Mouse (Mus musculus) heart, embryonic 11.5 days (tissue): Measurements from ENCODE around the gene R3hcc1l. TPM values are rescaled to one million over a fixed set of nuclear protein-coding genes. Genes with fewer than 3 reads are reported as not detected.

Experiments
- ATAC-seq: fragments of 200-750 bp; cut with Nextera tagmentation; replicated peaks from 2 replicates; pipeline ENCODE4 v1.8.0; 2017; ENCODE audit warnings: moderate library complexity; ENCODE audit not compliant: insufficient number of reproducible peaks, low FRiP score, low TSS enrichment
- H3K27ac ChIP-seq: fragments of 300-500 bp; sonication (generic); 2 replicates; pipeline ENCODE4 v1.5.1; 2014; ENCODE audit warnings: mild to moderate bottlenecking, low read depth, low read length
- H3K27me3 ChIP-seq: fragments of 300-500 bp; sonication (generic); 2 replicates; pipeline ENCODE4 v1.6.1; 2014; ENCODE audit warnings: mild to moderate bottlenecking, low read length, mixed read lengths; ENCODE audit not compliant: control insufficient read depth, insufficient read depth
- H3K36me3 ChIP-seq: fragments of 300-500 bp; sonication (generic); 2 replicates; pipeline ENCODE4 v1.6.1; 2014; ENCODE audit warnings: mild to moderate bottlenecking, low read length, moderate library complexity, mixed read lengths; ENCODE audit not compliant: control insufficient read depth, insufficient read depth
- H3K4me1 ChIP-seq: fragments of 300-500 bp; sonication (generic); 2 replicates; pipeline ENCODE4 v1.6.1; 2014; ENCODE audit warnings: low read length; ENCODE audit not compliant: control insufficient read depth, insufficient read depth
- H3K4me2 ChIP-seq: fragments of 300-500 bp; sonication (generic); 2 replicates; pipeline ENCODE4 v1.6.1; 2014; ENCODE audit warnings: mild to moderate bottlenecking, moderate library complexity
- H3K4me3 ChIP-seq: fragments of 300-500 bp; sonication (generic); 2 replicates; pipeline ENCODE4 v1.5.1; 2014; ENCODE audit warnings: low read depth, low read length
- H3K9ac ChIP-seq: fragments of 300-500 bp; sonication (generic); 2 replicates; pipeline ENCODE4 v1.6.1; 2014; ENCODE audit warnings: mild to moderate bottlenecking, low read depth, low read length, moderate library complexity
- H3K9me3 ChIP-seq: fragments of 300-500 bp; sonication (generic); replicated peaks from 2 replicates; pipeline ENCODE4 v1.6.1; 2016; ENCODE audit warnings: low read length; ENCODE audit not compliant: control insufficient read depth
- WGBS: fragments of 180-500 bp; shearing (Covaris S2); extraction: QIAGEN DNeasy Blood & Tissue Kit; methylation state at CpG from one replicate; pipeline ENCODE4 v1.1.7; 2014; ENCODE audit not compliant: insufficient replicate concordance; 5-methylcytosine and 5-hydroxymethylcytosine counted together
- polyA plus RNA-seq: library from polyadenylated mRNA; unstranded; fragments of >200 nt; fragmentation: Nextera tagmentation; extraction: Ambion mirVana; gene quantifications from 2 replicates; pipeline ENCODE4 v1.2.1, GENCODE M21; 2014

Gene R3hcc1l
- 13.1 and 17.7 TPM in 2 replicates for polyA plus RNA-seq

GRCm38 (mm10) chr19:42518620-42519310 lies at the start of gene R3hcc1l:
TSS of gene R3hcc1l (plus strand) at chr19:42518759.
- peaks cover 7% of the 10 kb centered on the region for H3K4me1 ChIP-seq
- peak within 1 kb of the TSS; percentile 93 for H3K9ac ChIP-seq
- peak; percentile 96 for ATAC-seq
- WGBS: under 1% methylated on average over 57 of the region's 59 CpGs
- no peaks in the 10 kb centered on the region for H3K36me3 ChIP-seq
- H3K27ac ChIP-seq: peak within 1 kb of the TSS; percentile 74
- peak within 1 kb of the TSS; percentile 85 for H3K4me2 ChIP-seq
- peaks cover 12% of the 10 kb centered on the region; the same call in 1 of the 2 replicates for H3K27me3 ChIP-seq
- H3K4me3 ChIP-seq: peak within 1 kb of the TSS; percentile 93
- no peaks in the 10 kb centered on the region for H3K9me3 ChIP-seq

- H3K27me3 ChIP-seq: peaks cover 24% of the 10 kb centered on the region
- WGBS: 93% methylated on average over 4 of the region's 4 CpGs
- H3K4me3 ChIP-seq: no peak overlapping the region
These were observed 47.0 kb upstream of the R3hcc1l start for GRCm38 (mm10) chr19:42471571-42471970.

GRCm38 (mm10) chr19:42472831-42473230 lies 45.7 kb upstream of the R3hcc1l start:
- no peaks in the 10 kb centered on the region for H3K36me3 ChIP-seq
- H3K27me3 ChIP-seq: peaks cover 27% of the 10 kb centered on the region
- H3K9ac ChIP-seq: no peak overlapping the region
- H3K4me2 ChIP-seq: no peak overlapping the region
- WGBS: 28% methylated on average over 11 of the region's 11 CpGs
- H3K4me3 ChIP-seq: no peak overlapping the region
- no peaks in the 10 kb centered on the region for H3K9me3 ChIP-seq
- ATAC-seq: no peak
- H3K4me1 ChIP-seq: no peaks in the 10 kb centered on the region
- no peak overlapping the region for H3K27ac ChIP-seq

More at GRCm38 (mm10) chr19:42471571-42471970, 47.0 kb upstream of the R3hcc1l start:
- ATAC-seq: no peak
- Histone ChIP-seq H3K4me1 (no peaks in the 10 kb centered on the region), H3K27ac (no peak overlapping the region), H3K9ac (no peak overlapping the region), H3K9me3 (no peaks in the 10 kb centered on the region), H3K36me3 (no peaks in the 10 kb centered on the region), H3K4me2 (no peak overlapping the region)

- no peaks in the 10 kb centered on the region for H3K36me3 ChIP-seq
- H3K9me3 ChIP-seq: no peaks in the 10 kb centered on the region
- H3K4me1 ChIP-seq: no peaks in the 10 kb centered on the region
- H3K27me3 ChIP-seq: peaks cover 29% of the 10 kb centered on the region
- no peak overlapping the region for H3K4me3 ChIP-seq
- WGBS: 54% methylated on average over 5 of the region's 5 CpGs
- ATAC-seq: no peak
- no peak overlapping the region for H3K4me2 ChIP-seq
- H3K9ac ChIP-seq: no peak overlapping the region
- H3K27ac ChIP-seq: no peak overlapping the region
These were observed 40.8 kb upstream of the R3hcc1l start for GRCm38 (mm10) chr19:42477769-42478168.

GRCm38 (mm10) chr19:42478303-42478702 lies 40.3 kb upstream of the R3hcc1l start:
- Histone ChIP-seq H3K4me3 (no peak overlapping the region), H3K4me2 (no peak overlapping the region), H3K9me3 (no peaks in the 10 kb centered on the region), H3K36me3 (no peaks in the 10 kb centered on the region), H3K27ac (no peak overlapping the region), H3K27me3 (peaks cover 29% of the 10 kb centered on the region), H3K9ac (no peak overlapping the region), H3K4me1 (no peaks in the 10 kb centered on the region)
- 58% methylated on average over 12 of the region's 12 CpGs for WGBS
- ATAC-seq: no peak

- Histone ChIP-seq H3K27ac (no peak overlapping the region), H3K36me3 (no peaks in the 10 kb centered on the region), H3K27me3 (0 out of 2 replicates have a peak, but pooled peaks cover 2% of the 10 kb centered on the region), H3K4me1 (no peaks in the 10 kb centered on the region), H3K4me3 (no peak overlapping the region), H3K9me3 (no peaks in the 10 kb centered on the region), H3K9ac (no peak overlapping the region), H3K4me2 (no peak overlapping the region)
- ATAC-seq: no peak
- 42% methylated on average over 7 of the region's 7 CpGs for WGBS
These were observed 33.1 kb upstream of the R3hcc1l start for GRCm38 (mm10) chr19:42485443-42485842.

- Histone ChIP-seq H3K36me3 (no peaks in the 10 kb centered on the region), H3K9ac (no peak overlapping the region), H3K27ac (no peak overlapping the region), H3K9me3 (no peaks in the 10 kb centered on the region), H3K4me1 (no peaks in the 10 kb centered on the region), H3K4me2 (no peak overlapping the region), H3K4me3 (no peak overlapping the region), H3K27me3 (peaks cover 16% of the 10 kb centered on the region)
- 63% methylated on average over 3 of the region's 3 CpGs for WGBS
- no peak for ATAC-seq
These were observed 31.3 kb upstream of the R3hcc1l start for GRCm38 (mm10) chr19:42487261-42487660.

- Histone ChIP-seq H3K27ac (no peak overlapping the region), H3K9ac (no peak overlapping the region), H3K4me2 (no peak overlapping the region), H3K4me3 (no peak overlapping the region), H3K4me1 (no peaks in the 10 kb centered on the region), H3K36me3 (no peaks in the 10 kb centered on the region), H3K27me3 (peaks cover 29% of the 10 kb centered on the region), H3K9me3 (no peaks in the 10 kb centered on the region)
- no peak for ATAC-seq
- WGBS: 52% methylated on average over 5 of the region's 5 CpGs
These were observed 25.2 kb upstream of the R3hcc1l start for GRCm38 (mm10) chr19:42493257-42493917.
